Comparison of ENCODE assay signal across 9 mouse cellular contexts in genomic region chr19:29844036-29844661, GRCm38 (mm10). TPM values are rescaled to one million over a fixed set of nuclear protein-coding genes. Genes with fewer than 3 reads are reported as not detected.
DNase-seq lines count a peak whose midpoint lies in the region; ATAC-seq and TF ChIP-seq lines count a peak whose summit lies in the region.
"Had no signal": no experiment of that assay in that cellular context is flagged by ENCODE, and none has a peak within 500 bp of the region (broad histone marks: within the 10 kb centered on the region; RNA-seq: fewer than 3 reads in every experiment).

No protein-coding gene starts in this region.

- H3K36me3 ChIP-seq in limb, embryonic 15.5 days = no peaks in the 10 kb centered on the region
- H3K36me3 ChIP-seq in limb, embryonic 10.5 days = no peaks in the 10 kb centered on the region
- H3K36me3 ChIP-seq in embryonic facial prominence, embryonic 14.5 days (ENCODE audit: control insufficient read depth, insufficient read depth, low read length) = no peaks in the 10 kb centered on the region
- no peaks in the 10 kb centered on the region for H3K36me3 ChIP-seq in hindbrain, embryonic 12.5 days
- no peaks in the 10 kb centered on the region for H3K36me3 ChIP-seq in neural tube, embryonic 15.5 days
- H3K36me3 ChIP-seq in heart, adult 2 months (ENCODE audit: control insufficient read depth, insufficient read depth, low read length) = no peaks in the 10 kb centered on the region

- WGBS in limb, embryonic 15.5 days = 53% methylated on average over 12 of the region's 12 CpGs
- 71% methylated on average over 12 of the region's 12 CpGs for WGBS in limb, embryonic 10.5 days
- 41% methylated on average over 12 of the region's 12 CpGs for WGBS in embryonic facial prominence, embryonic 14.5 days
- 42% methylated on average over 12 of the region's 12 CpGs for WGBS in hindbrain, embryonic 12.5 days
- 25% methylated on average over 12 of the region's 12 CpGs for WGBS in neural tube, embryonic 15.5 days
- WGBS in heart, adult 2 months = 82% methylated on average over 12 of the region's 12 CpGs

- H3K4me3 ChIP-seq in limb, embryonic 15.5 days = no peak overlapping the region
- H3K4me3 ChIP-seq in limb, embryonic 10.5 days = no peak overlapping the region
- no peak overlapping the region for H3K4me3 ChIP-seq in embryonic facial prominence, embryonic 14.5 days (ENCODE audit: low read depth, low read length)
- H3K4me3 ChIP-seq in hindbrain, embryonic 12.5 days = no peak overlapping the region
- H3K4me3 ChIP-seq in neural tube, embryonic 15.5 days (replicated peaks) = no peak overlapping the region
- no peak overlapping the region for H3K4me3 ChIP-seq in heart, adult 2 months

- no peaks in the 10 kb centered on the region for H3K9me3 ChIP-seq in limb, embryonic 15.5 days
- no peaks in the 10 kb centered on the region for H3K9me3 ChIP-seq in limb, embryonic 10.5 days (replicated peaks)
- no peaks in the 10 kb centered on the region for H3K9me3 ChIP-seq in embryonic facial prominence, embryonic 14.5 days (ENCODE audit: control insufficient read depth, low read length)
- no peaks in the 10 kb centered on the region for H3K9me3 ChIP-seq in hindbrain, embryonic 12.5 days (replicated peaks)
- H3K9me3 ChIP-seq in neural tube, embryonic 15.5 days (replicated peaks) = no peaks in the 10 kb centered on the region

- H3K27ac ChIP-seq in limb, embryonic 15.5 days = peak overlapping the region; percentile 59
- H3K27ac ChIP-seq in limb, embryonic 10.5 days = no peak overlapping the region
- H3K27ac ChIP-seq in embryonic facial prominence, embryonic 14.5 days (replicated peaks; ENCODE audit: low read depth, low read length) = peak overlapping the region; percentile 47
- peak overlapping the region; percentile 60 for H3K27ac ChIP-seq in hindbrain, embryonic 12.5 days
- peak overlapping the region; percentile 68 for H3K27ac ChIP-seq in neural tube, embryonic 15.5 days (replicated peaks)
- H3K27ac ChIP-seq in heart, adult 2 months = no peak overlapping the region

- H3K4me1 ChIP-seq in limb, embryonic 15.5 days = peaks cover 12% of the 10 kb centered on the region; the same call in 1 of the 2 replicates
- peaks cover 9% of the 10 kb centered on the region for H3K4me1 ChIP-seq in limb, embryonic 10.5 days
- H3K4me1 ChIP-seq in embryonic facial prominence, embryonic 14.5 days (ENCODE audit: control insufficient read depth, insufficient read depth, low read length) = peaks cover 18% of the 10 kb centered on the region
- peaks cover 13% of the 10 kb centered on the region for H3K4me1 ChIP-seq in hindbrain, embryonic 12.5 days
- peaks cover 23% of the 10 kb centered on the region for H3K4me1 ChIP-seq in neural tube, embryonic 15.5 days
- H3K4me1 ChIP-seq in heart, adult 2 months (ENCODE audit: control insufficient read depth, insufficient read depth, low read length) = no peaks in the 10 kb centered on the region

- no peak overlapping the region for H3K9ac ChIP-seq in limb, embryonic 15.5 days
- H3K9ac ChIP-seq in embryonic facial prominence, embryonic 14.5 days (ENCODE audit: low read depth, low read length) = no peak overlapping the region
- no peak overlapping the region for H3K9ac ChIP-seq in hindbrain, embryonic 12.5 days
- no peak overlapping the region for H3K9ac ChIP-seq in neural tube, embryonic 15.5 days (replicated peaks)
- H3K9ac ChIP-seq in heart, adult 2 months (ENCODE audit: low read depth, low read length) = no peak overlapping the region

- no peak for ATAC-seq in limb, embryonic 15.5 days (ENCODE audit: insufficient number of reproducible peaks, low FRiP score, low TSS enrichment, low read depth)
- peak; percentile 30; the same call in 1 of the 2 replicates for ATAC-seq in embryonic facial prominence, embryonic 14.5 days (ENCODE audit: low read depth)
- ATAC-seq in hindbrain, embryonic 12.5 days (ENCODE audit: low FRiP score) = peak; percentile 89
- ATAC-seq in neural tube, embryonic 15.5 days (ENCODE audit: low FRiP score) = peak; percentile 73

- H3K79me2 ChIP-seq in heart, adult 2 months (replicated peaks; ENCODE audit: control insufficient read depth, insufficient read depth, low read length) = no peaks in the 10 kb centered on the region

- TF ChIP-seq POLR2A in heart, adult 2 months (IDR thresholded peaks at IDR 0.05; ENCODE audit: insufficient read depth, low read depth, low read length) = no peak

- H3K27me3 ChIP-seq in limb, embryonic 15.5 days = no peaks in the 10 kb centered on the region
- no peaks in the 10 kb centered on the region for H3K27me3 ChIP-seq in limb, embryonic 10.5 days (ENCODE audit: low read depth, poor library complexity, severe bottlenecking)
- no peaks in the 10 kb centered on the region for H3K27me3 ChIP-seq in embryonic facial prominence, embryonic 14.5 days (replicated peaks; ENCODE audit: control insufficient read depth, insufficient read depth, low read length)
- no peaks in the 10 kb centered on the region for H3K27me3 ChIP-seq in hindbrain, embryonic 12.5 days
- no peaks in the 10 kb centered on the region for H3K27me3 ChIP-seq in neural tube, embryonic 15.5 days (replicated peaks)
- H3K27me3 ChIP-seq in heart, adult 2 months (ENCODE audit: control insufficient read depth, insufficient read depth, low read length) = no peaks in the 10 kb centered on the region

- DNase-seq in limb, embryonic 10.5 days (ENCODE audit: low spot score) = no peak
- DNase-seq in embryonic facial prominence, embryonic 14.5 days (ENCODE audit: low spot score) = peak; percentile 65
- DNase-seq in heart, adult 2 months = no peak
- DNase-seq in B cell, adult 2 months = no peak
- DNase-seq in ovary, adult 18-20 months (ENCODE audit: low spot score) = no peak
- DNase-seq: thymus, postnatal 14 days had no signal

- no peak for TF ChIP-seq EP300 in heart, adult 2 months (IDR thresholded peaks at IDR 0.05; ENCODE audit: insufficient read depth, low read depth, low read length)

- intact Hi-C loops in heart, adult 2 months (cut with DNase I) = no loop called here

- no peak overlapping the region for H3K4me2 ChIP-seq in limb, embryonic 15.5 days
- peak overlapping the region; percentile 5; the same call in 1 of the 2 replicates for H3K4me2 ChIP-seq in embryonic facial prominence, embryonic 14.5 days (ENCODE audit: low read depth, low read length)
- H3K4me2 ChIP-seq in hindbrain, embryonic 12.5 days (replicated peaks) = no peak overlapping the region; the same call in 1 of the 2 replicates
- peak overlapping the region; percentile 26; the same call in 1 of the 2 replicates for H3K4me2 ChIP-seq in neural tube, embryonic 15.5 days

- no peak for TF ChIP-seq CTCF in heart, adult 2 months (IDR thresholded peaks at IDR 0.05)

RNA-seq across cellular contexts. Expression of gene Ranbp6, which starts 31.4 kb away (rescaled TPM):
- polyA plus RNA-seq in limb, embryonic 15.5 days (2015; fragmentation: Nextera tagmentation; extraction: Ambion mirVana) = 15.8 and 17.3 TPM in 2 replicates
- 19.6 and 26.1 TPM in 2 replicates for polyA plus RNA-seq in limb, embryonic 10.5 days (2016; fragmentation: Nextera tagmentation; extraction: Ambion mirVana)
- polyA plus RNA-seq in embryonic facial prominence, embryonic 14.5 days (2014; fragmentation: Nextera tagmentation; extraction: Ambion mirVana) = 19.5 and 23.2 TPM in 2 replicates
- 41.8 and 45.9 TPM in 2 replicates for polyA plus RNA-seq in hindbrain, embryonic 12.5 days (2016; fragmentation: Nextera tagmentation; extraction: Ambion mirVana)
- 41.9 and 46.5 TPM in 2 replicates for polyA plus RNA-seq in neural tube, embryonic 15.5 days (2015; fragmentation: Nextera tagmentation; extraction: Ambion mirVana)
- total RNA-seq in heart, adult 2 months (2021) = 10 to 100 TPM; 13.4 to 14.2 TPM
- polyA plus RNA-seq in heart, adult 2 months (2012; rRNA removed) = 2.8 and 7.9 TPM in 2 replicates

RNA-seq across cellular contexts. Expression of gene 9930021J03Rik, which starts 38.4 kb away (rescaled TPM):
- 4.2 and 5.0 TPM in 2 replicates for polyA plus RNA-seq in limb, embryonic 15.5 days (2015; fragmentation: Nextera tagmentation; extraction: Ambion mirVana)
- polyA plus RNA-seq in limb, embryonic 10.5 days (2016; fragmentation: Nextera tagmentation; extraction: Ambion mirVana) = 3.7 and 4.6 TPM in 2 replicates
- 8.0 and 9.1 TPM in 2 replicates for polyA plus RNA-seq in embryonic facial prominence, embryonic 14.5 days (2014; fragmentation: Nextera tagmentation; extraction: Ambion mirVana)
- polyA plus RNA-seq in hindbrain, embryonic 12.5 days (2016; fragmentation: Nextera tagmentation; extraction: Ambion mirVana) = 8.3 and 8.8 TPM in 2 replicates
- polyA plus RNA-seq in neural tube, embryonic 15.5 days (2015; fragmentation: Nextera tagmentation; extraction: Ambion mirVana) = 5.5 and 5.6 TPM in 2 replicates
- 10 to 100 TPM; 11.8 to 12.9 TPM for total RNA-seq in heart, adult 2 months (2021)
- polyA plus RNA-seq in heart, adult 2 months (2012; rRNA removed) = 5.7 and 12.2 TPM in 2 replicates

Comparison
In these comparisons a context has a peak if more than half of its experiments do, and no peak if none do; other contexts are left out.
1. H3K27ac ChIP-seq: peak in limb, embryonic 15.5 days (single experiment), embryonic facial prominence, embryonic 14.5 days (single experiment), hindbrain, embryonic 12.5 days (single experiment) and neural tube, embryonic 15.5 days (single experiment); none in limb, embryonic 10.5 days (single experiment) and heart, adult 2 months (single experiment).
2. H3K4me2 ChIP-seq: peak in embryonic facial prominence, embryonic 14.5 days (single experiment) and neural tube, embryonic 15.5 days (single experiment); none in limb, embryonic 15.5 days (single experiment) and hindbrain, embryonic 12.5 days (single experiment).